In the genomic region with DNA sequence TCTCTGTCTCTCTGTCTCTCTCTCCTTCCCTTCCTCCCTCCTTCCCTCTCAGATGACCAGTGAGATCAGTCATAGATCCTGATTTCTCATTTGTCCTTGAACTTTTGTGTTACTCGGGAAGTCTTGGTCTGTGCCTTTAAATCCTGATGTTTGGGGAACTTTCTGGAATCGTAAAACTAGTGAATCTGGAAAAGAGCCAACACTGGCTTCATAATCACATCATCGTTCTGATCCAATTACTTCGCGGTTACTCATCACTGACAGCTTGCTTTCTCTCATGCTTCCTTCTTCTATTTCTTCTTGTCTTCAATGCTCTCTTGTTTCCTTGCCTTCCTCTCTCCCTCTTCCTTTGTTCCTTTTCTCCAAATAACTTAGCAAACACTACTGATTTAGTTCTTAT, we compare ENCODE assay signal across 23 mouse cellular contexts.
DNase-seq lines count a peak whose midpoint lies in the region; ATAC-seq and TF ChIP-seq lines count a peak whose summit lies in the region.
"Had no signal": no experiment of that assay in that cellular context is flagged by ENCODE, and none has a peak within 500 bp of the region (broad histone marks: within the 10 kb centered on the region; RNA-seq: fewer than 3 reads in every experiment).

No protein-coding gene starts in this region.

- no peak for TF ChIP-seq EP300 in MEL (IDR thresholded peaks at IDR 0.05; ENCODE audit: low read depth in 1 of 2, low read length in 2 of 2)

- H3K27ac ChIP-seq in hindbrain, postnatal 0 days: no peak overlapping the region
- H3K27ac ChIP-seq in hindbrain, embryonic 11.5 days (ENCODE audit: low read depth, low read length): no peak overlapping the region
- no peak overlapping the region for H3K27ac ChIP-seq in lung, embryonic 16.5 days (ENCODE audit: low read length)
- H3K27ac ChIP-seq in MEL (ENCODE audit: control insufficient read depth, low read depth, low read length): no peak overlapping the region
- H3K27ac ChIP-seq: heart, adult 2 months; heart, embryonic 13.5 days; hindbrain, embryonic 14.5 days; liver, embryonic 15.5 days had no signal

- H3K79me2 ChIP-seq in MEL (ENCODE audit: control insufficient read depth, insufficient read depth, low read length, poor library complexity): no peaks in the 10 kb centered on the region

- no peaks in the 10 kb centered on the region for H3K4me1 ChIP-seq in hindbrain, postnatal 0 days (ENCODE audit: insufficient read depth, low read length)
- H3K4me1 ChIP-seq in hindbrain, embryonic 11.5 days (replicated peaks; ENCODE audit: control insufficient read depth, insufficient read depth, low read length): no peaks in the 10 kb centered on the region
- no peaks in the 10 kb centered on the region; the same call in 1 of the 2 replicates for H3K4me1 ChIP-seq in lung, embryonic 16.5 days (replicated peaks; ENCODE audit: control insufficient read depth, insufficient read depth, low read length)
- H3K4me1 ChIP-seq in MEL (ENCODE audit: control insufficient read depth in 1 of 2, insufficient read depth in 2 of 2, low read length in 2 of 2): no peaks in the 10 kb centered on the region; a peak in 1 of 4 replicates
- H3K4me1 ChIP-seq: heart, embryonic 13.5 days; liver, embryonic 15.5 days had no signal

- H3K9ac ChIP-seq in hindbrain, postnatal 0 days (replicated peaks; ENCODE audit: low read length): no peak overlapping the region
- H3K9ac ChIP-seq in hindbrain, embryonic 11.5 days (ENCODE audit: low read depth, low read length): no peak overlapping the region
- no peak overlapping the region for H3K9ac ChIP-seq in lung, embryonic 16.5 days (ENCODE audit: low read length)
- no peak overlapping the region for H3K9ac ChIP-seq in MEL (ENCODE audit: control insufficient read depth, low read depth, low read length, poor library complexity, severe bottlenecking)
- H3K9ac ChIP-seq: forebrain, postnatal 0 days; heart, embryonic 13.5 days; hindbrain, embryonic 14.5 days; liver, embryonic 15.5 days had no signal

- DNase-seq in hindbrain, postnatal 0 days (ENCODE audit: low spot score): peak; percentile 11
- DNase-seq in hindbrain, embryonic 11.5 days (ENCODE audit: low spot score): no peak
- no peak for DNase-seq in lung, postnatal 4 days
- peak; percentile 8 for DNase-seq in MEL (ENCODE audit: low read depth, low spot score)
- DNase-seq in NIH3T3 (ENCODE audit: low read depth): peak; percentile 61
- DNase-seq in cerebellum, postnatal 10 days: no peak
- no peak for DNase-seq in urinary bladder, postnatal 36 days (ENCODE audit: low spot score in 2 of 2)
- DNase-seq: adrenal gland, postnatal 14 days; cerebellum, adult 9-11 months; forebrain, postnatal 0 days; gastrocnemius, postnatal 25 days; heart, adult 2 months; heart, postnatal 14 days; kidney, adult 2 months; layer of hippocampus, adult 9-11 months; liver; right cerebral cortex, postnatal 14 days; spleen, adult 18-20 months had no signal

- TF ChIP-seq CTCF in hindbrain, postnatal 0 days (IDR thresholded peaks at IDR 0.05; ENCODE audit: low read depth): no peak
- no peak for TF ChIP-seq CTCF in MEL (IDR thresholded peaks at IDR 0.05 in 2 of 3, conservative IDR thresholded peaks at IDR 0.05 in 1 of 3; ENCODE audit: control insufficient read depth in 1 of 3, insufficient read depth in 1 of 3, low read depth in 2 of 3, low read length in 3 of 3, poor library complexity in 1 of 3, severe bottlenecking in 1 of 3)

- no peak for ATAC-seq in hindbrain, postnatal 0 days
- no peak for ATAC-seq in hindbrain, embryonic 11.5 days (ENCODE audit: low FRiP score)
- ATAC-seq in lung, embryonic 16.5 days (ENCODE audit: low read depth): peak; percentile 47
- ATAC-seq: forebrain, postnatal 0 days had no signal

- WGBS in hindbrain, postnatal 0 days: 46% methylated on average over 5 of the region's 5 CpGs
- 91% methylated on average over 5 of the region's 5 CpGs for WGBS in hindbrain, embryonic 11.5 days
- 33% methylated on average over 5 of the region's 5 CpGs for WGBS in lung, embryonic 16.5 days

- H3K36me3 ChIP-seq in hindbrain, postnatal 0 days (ENCODE audit: insufficient read depth, low read length): no peaks in the 10 kb centered on the region
- no peaks in the 10 kb centered on the region for H3K36me3 ChIP-seq in hindbrain, embryonic 11.5 days (ENCODE audit: control insufficient read depth, insufficient read depth, low read length)
- H3K36me3 ChIP-seq in lung, embryonic 16.5 days (ENCODE audit: control insufficient read depth, insufficient read depth, low read length): no peaks in the 10 kb centered on the region
- H3K36me3 ChIP-seq in MEL (ENCODE audit: control insufficient read depth in 1 of 2, insufficient read depth in 2 of 2, low read length in 2 of 2): no peaks in the 10 kb centered on the region
- H3K36me3 ChIP-seq: heart, embryonic 13.5 days; liver, embryonic 15.5 days had no signal

- H3K4me3 ChIP-seq in hindbrain, postnatal 0 days (ENCODE audit: low read length): no peak overlapping the region
- H3K4me3 ChIP-seq in hindbrain, embryonic 11.5 days (ENCODE audit: low read depth, low read length): no peak overlapping the region
- no peak overlapping the region for H3K4me3 ChIP-seq in lung, embryonic 16.5 days (ENCODE audit: low read length)
- H3K4me3 ChIP-seq in MEL (ENCODE audit: control insufficient read depth in 1 of 2, insufficient read depth in 1 of 2, low read depth in 2 of 2, low read length in 2 of 2): no peak overlapping the region
- H3K4me3 ChIP-seq: heart, adult 2 months; heart, embryonic 13.5 days; liver, embryonic 15.5 days had no signal

- no peak for TF ChIP-seq RAD21 in MEL (IDR thresholded peaks at IDR 0.05; ENCODE audit: low read depth, low read length)

- no peak for TF ChIP-seq POLR2A in MEL (IDR thresholded peaks at IDR 0.05; ENCODE audit: control insufficient read depth in 1 of 2, insufficient read depth in 1 of 2, low read depth in 1 of 2, low read length in 2 of 2, poor library complexity in 1 of 2)

- no peak overlapping the region for H3K4me2 ChIP-seq in hindbrain, postnatal 0 days (ENCODE audit: low read depth, low read length)
- no peak overlapping the region for H3K4me2 ChIP-seq in hindbrain, embryonic 11.5 days (replicated peaks; ENCODE audit: low read depth, low read length)
- no peak overlapping the region for H3K4me2 ChIP-seq in lung, embryonic 16.5 days (ENCODE audit: low read depth, low read length)
- H3K4me2 ChIP-seq: heart, embryonic 13.5 days; hindbrain, embryonic 14.5 days; liver, embryonic 15.5 days; midbrain, embryonic 11.5 days had no signal

- no peaks in the 10 kb centered on the region for H3K27me3 ChIP-seq in hindbrain, postnatal 0 days (ENCODE audit: insufficient read depth, low read length)
- no peaks in the 10 kb centered on the region for H3K27me3 ChIP-seq in hindbrain, embryonic 11.5 days (ENCODE audit: control insufficient read depth, insufficient read depth, low read length)
- H3K27me3 ChIP-seq in lung, embryonic 16.5 days (ENCODE audit: control insufficient read depth, insufficient read depth, low read depth, low read length): no peaks in the 10 kb centered on the region
- no peaks in the 10 kb centered on the region for H3K27me3 ChIP-seq in MEL (ENCODE audit: control insufficient read depth in 1 of 2, insufficient read depth in 2 of 2, low read length in 2 of 2)
- H3K27me3 ChIP-seq: heart, embryonic 13.5 days; liver, embryonic 15.5 days had no signal

- no peaks in the 10 kb centered on the region for H3K9me3 ChIP-seq in hindbrain, postnatal 0 days (ENCODE audit: low read length)
- H3K9me3 ChIP-seq in hindbrain, embryonic 11.5 days (ENCODE audit: control insufficient read depth, low read length): no peaks in the 10 kb centered on the region
- no peaks in the 10 kb centered on the region for H3K9me3 ChIP-seq in lung, embryonic 16.5 days (ENCODE audit: control insufficient read depth, low read length)
- no peaks in the 10 kb centered on the region for H3K9me3 ChIP-seq in MEL (replicated peaks; ENCODE audit: insufficient read depth, low read length)
- H3K9me3 ChIP-seq: heart, embryonic 13.5 days; liver, embryonic 15.5 days had no signal

TF ChIP-seq in MEL, 35 proteins besides CTCF, POLR2A, EP300 and RAD21:
- no peak for TF ChIP-seq TCF12 (IDR thresholded peaks at IDR 0.05; ENCODE audit: low read depth, low read length)
- TF ChIP-seq MYC (IDR thresholded peaks at IDR 0.05; ENCODE audit: low read depth, low read length): no peak
- no peak for TF ChIP-seq USF2 (IDR thresholded peaks at IDR 0.05; ENCODE audit: borderline replicate concordance in 1 of 2, insufficient read depth in 1 of 2, low read depth in 1 of 2, low read length in 2 of 2)
- no peak for TF ChIP-seq CHD1 (IDR thresholded peaks at IDR 0.05; ENCODE audit: low read depth, low read length)
- TF ChIP-seq TAL1 (IDR thresholded peaks at IDR 0.05; ENCODE audit: low read length): no peak
- TF ChIP-seq KAT2A (conservative IDR thresholded peaks at IDR 0.05; ENCODE audit: low read depth, low read length): no peak
- no peak for TF ChIP-seq MYB (IDR thresholded peaks at IDR 0.05; ENCODE audit: low read depth, low read length)
- TF ChIP-seq POLR2AphosphoS5 (IDR thresholded peaks at IDR 0.05; ENCODE audit: borderline replicate concordance, low read depth, low read length): no peak
- TF ChIP-seq ELF1 (IDR thresholded peaks at IDR 0.05; ENCODE audit: low read depth, low read length): no peak
- TF ChIP-seq BHLHE40 (IDR thresholded peaks at IDR 0.05; ENCODE audit: borderline replicate concordance, low read depth, low read length): no peak
- TF ChIP-seq SMC3 (IDR thresholded peaks at IDR 0.05; ENCODE audit: low read depth, low read length): no peak
- TF ChIP-seq GATA1 (IDR thresholded peaks at IDR 0.05; ENCODE audit: low read depth, low read length): no peak
- no peak for TF ChIP-seq NELFE (IDR thresholded peaks at IDR 0.05; ENCODE audit: low read depth, low read length)
- no peak for TF ChIP-seq UBTF (IDR thresholded peaks at IDR 0.05; ENCODE audit: borderline replicate concordance, insufficient read depth, low read depth, low read length)
- TF ChIP-seq JUND (IDR thresholded peaks at IDR 0.05; ENCODE audit: low read depth, low read length): no peak
- TF ChIP-seq GABPA (IDR thresholded peaks at IDR 0.05; ENCODE audit: low read depth, low read length): no peak
TF ChIP-seq in MEL: peak in this region for 0.

Comparison
In these comparisons a context has a peak if more than half of its experiments do, and no peak if none do; other contexts are left out.
1. DNase-seq: peak in hindbrain, postnatal 0 days (single experiment), MEL (single experiment) and NIH3T3 (single experiment); none in hindbrain, embryonic 11.5 days (single experiment), lung, postnatal 4 days (0 of 2), cerebellum, postnatal 10 days (0 of 2) and urinary bladder, postnatal 36 days (0 of 2).